Comparison of ENCODE assay signal across 8 mouse cellular contexts in genomic region chr8:84009876-84010275, GRCm38 (mm10). TPM values are rescaled to one million over a fixed set of nuclear protein-coding genes. Genes with fewer than 3 reads are reported as not detected.
A peak's percentile ranks its signal among the peaks of the same experiment; 100 is the strongest.
DNase-seq lines count a peak whose midpoint lies in the region; ATAC-seq and TF ChIP-seq lines count a peak whose summit lies in the region.
"Had no signal": no experiment of that assay in that cellular context is flagged by ENCODE, and none has a peak within 500 bp of the region (broad histone marks: within the 10 kb centered on the region; RNA-seq: fewer than 3 reads in every experiment).

No protein-coding gene starts in this region.

- DNase-seq in WW6 (ENCODE audit: low read depth, low spot score) = peak; percentile 85
- DNase-seq in cerebellum, postnatal 10 days = peak; percentile 94 to 96
- peak; percentile 87 for DNase-seq in gastrocnemius, adult 18-20 months (ENCODE audit: low spot score)
- DNase-seq in intestine, embryonic 14.5 days (ENCODE audit: low spot score) = peak; percentile 96
- DNase-seq in left cerebral cortex, postnatal 10 days (ENCODE audit: extremely low spot score in 1 of 2, low spot score in 2 of 2) = peak; percentile 83 to 86

- H3K4me2 ChIP-seq in intestine, embryonic 14.5 days (ENCODE audit: low read length) = no peak overlapping the region
- H3K4me2 ChIP-seq in midbrain, embryonic 13.5 days (replicated peaks) = no peak overlapping the region
- H3K4me2 ChIP-seq: liver, embryonic 15.5 days had no signal

- no peak for ATAC-seq in intestine, embryonic 14.5 days (replicated peaks; ENCODE audit: low FRiP score, low TSS enrichment, low read depth)
- ATAC-seq in midbrain, embryonic 13.5 days = peak; percentile 32

- intact Hi-C loops in left cerebral cortex, postnatal 10 days (cut with DNase I) = no loop called here

- peak; percentile 94 for TF ChIP-seq CTCF in small intestine, adult 2 months (IDR thresholded peaks at IDR 0.05; ENCODE audit: extremely low read depth, insufficient read length, insufficient replicate concordance, low read depth, low read length)

- no peak overlapping the region for H3K4me3 ChIP-seq in intestine, embryonic 14.5 days (ENCODE audit: low read depth, low read length)
- H3K4me3 ChIP-seq in midbrain, embryonic 13.5 days (replicated peaks) = no peak overlapping the region
- no peak overlapping the region for H3K4me3 ChIP-seq in small intestine, adult 2 months (ENCODE audit: low read depth, low read length)
- H3K4me3 ChIP-seq: liver, embryonic 15.5 days had no signal

- H3K4me1 ChIP-seq in intestine, embryonic 14.5 days (replicated peaks; ENCODE audit: control insufficient read depth, insufficient read depth, low read length) = peaks cover 26% of the 10 kb centered on the region
- H3K4me1 ChIP-seq in midbrain, embryonic 13.5 days (replicated peaks) = peaks cover 31% of the 10 kb centered on the region
- H3K4me1 ChIP-seq in small intestine, adult 2 months (ENCODE audit: control insufficient read depth, insufficient read depth, insufficient read length, low read length) = peaks cover 12% of the 10 kb centered on the region

- no peaks in the 10 kb centered on the region for H3K9me3 ChIP-seq in intestine, embryonic 14.5 days (ENCODE audit: control insufficient read depth, low read length)
- H3K9me3 ChIP-seq in midbrain, embryonic 13.5 days = no peaks in the 10 kb centered on the region
- H3K9me3 ChIP-seq: liver, embryonic 15.5 days had no signal

- no peaks in the 10 kb centered on the region for H3K36me3 ChIP-seq in intestine, embryonic 14.5 days (ENCODE audit: control insufficient read depth, insufficient read depth, low read length)
- no peaks in the 10 kb centered on the region for H3K36me3 ChIP-seq in midbrain, embryonic 13.5 days
- no peaks in the 10 kb centered on the region for H3K36me3 ChIP-seq in small intestine, adult 2 months (ENCODE audit: control insufficient read depth, insufficient read depth, low read length)
- H3K36me3 ChIP-seq: liver, embryonic 15.5 days had no signal

- H3K27ac ChIP-seq in intestine, embryonic 14.5 days (ENCODE audit: low read depth) = no peak overlapping the region
- no peak overlapping the region for H3K27ac ChIP-seq in midbrain, embryonic 13.5 days
- no peak overlapping the region for H3K27ac ChIP-seq in small intestine, adult 2 months (ENCODE audit: insufficient read depth, low read depth, low read length)
- H3K27ac ChIP-seq: liver, embryonic 15.5 days had no signal

- WGBS in intestine, embryonic 14.5 days = 1% methylated on average over 11 of the region's 11 CpGs
- 1% methylated on average over 11 of the region's 11 CpGs for WGBS in midbrain, embryonic 13.5 days
- WGBS in small intestine, adult 2 months = under 1% methylated on average over 11 of the region's 11 CpGs

- TF ChIP-seq POLR2A in small intestine, adult 2 months (IDR thresholded peaks at IDR 0.05; ENCODE audit: low read depth, low read length) = no peak

- peaks cover 36% of the 10 kb centered on the region for H3K27me3 ChIP-seq in intestine, embryonic 14.5 days (replicated peaks; ENCODE audit: control insufficient read depth, insufficient read depth, low read length)
- H3K27me3 ChIP-seq in midbrain, embryonic 13.5 days = peaks cover 45% of the 10 kb centered on the region
- peaks cover 25% of the 10 kb centered on the region for H3K27me3 ChIP-seq in small intestine, adult 2 months (ENCODE audit: control insufficient read depth, insufficient read depth, low read length)

- H3K9ac ChIP-seq in intestine, embryonic 14.5 days (ENCODE audit: low read length) = no peak overlapping the region
- no peak overlapping the region for H3K9ac ChIP-seq in midbrain, embryonic 13.5 days (replicated peaks)
- H3K9ac ChIP-seq: liver, embryonic 15.5 days had no signal

RNA-seq across cellular contexts. Expression of gene 2210011C24Rik, which starts 2.1 kb away (rescaled TPM):
- 1 to 10 TPM; 2.0 to 2.4 TPM for total RNA-seq in gastrocnemius, adult 18-20 months (2021)
- polyA plus RNA-seq in intestine, embryonic 14.5 days (2014; fragmentation: Nextera tagmentation; extraction: Ambion mirVana) = 1.3 and 1.6 TPM in 2 replicates
- total RNA-seq in left cerebral cortex, postnatal 10 days (2021) = under 1 TPM in 1 of 2 experiments, not detected in 1; 0.51 TPM
- polyA plus RNA-seq in midbrain, embryonic 13.5 days (2015; fragmentation: Nextera tagmentation; extraction: Ambion mirVana) = 0.19 TPM in 1 of 2 replicates, not detected in the other
- 9.1 and 13.5 TPM in 2 replicates for polyA plus RNA-seq in small intestine, adult 2 months (2012; rRNA removed)
- polyA plus RNA-seq: liver, embryonic 15.5 days had no signal

RNA-seq across cellular contexts. Expression of gene 1700067K01Rik, which starts 8.6 kb away (rescaled TPM):
- total RNA-seq in gastrocnemius, adult 18-20 months (2021) = not detected
- polyA plus RNA-seq in intestine, embryonic 14.5 days (2014; fragmentation: Nextera tagmentation; extraction: Ambion mirVana) = 0.39 and 0.66 TPM in 2 replicates
- under 1 TPM; 0.34 to 0.65 TPM for total RNA-seq in left cerebral cortex, postnatal 10 days (2021)
- polyA plus RNA-seq in midbrain, embryonic 13.5 days (2015; fragmentation: Nextera tagmentation; extraction: Ambion mirVana) = 0.26 and 0.89 TPM in 2 replicates
- 0.30 and 0.91 TPM in 2 replicates for polyA plus RNA-seq in small intestine, adult 2 months (2012; rRNA removed)

RNA-seq across cellular contexts. Expression of gene Palm3, which starts 11.4 kb away (rescaled TPM):
- total RNA-seq in gastrocnemius, adult 18-20 months (2021) = under 1 TPM; 0.09 to 0.11 TPM
- polyA plus RNA-seq in intestine, embryonic 14.5 days (2014; fragmentation: Nextera tagmentation; extraction: Ambion mirVana) = 5.8 and 7.0 TPM in 2 replicates
- total RNA-seq in left cerebral cortex, postnatal 10 days (2021) = 10 to 100 TPM in 1 of 2 experiments, 1 to 10 TPM in 1; 9.2 to 11.3 TPM
- 2.0 and 3.4 TPM in 2 replicates for polyA plus RNA-seq in midbrain, embryonic 13.5 days (2015; fragmentation: Nextera tagmentation; extraction: Ambion mirVana)
- 0.11 and 0.15 TPM in 2 replicates for polyA plus RNA-seq in small intestine, adult 2 months (2012; rRNA removed)

RNA-seq across cellular contexts. Expression of gene Samd1, which starts 12.4 kb away (rescaled TPM):
- total RNA-seq in gastrocnemius, adult 18-20 months (2021) = 10 to 100 TPM; 12.3 to 16.9 TPM
- polyA plus RNA-seq in intestine, embryonic 14.5 days (2014; fragmentation: Nextera tagmentation; extraction: Ambion mirVana) = 15.4 and 17.6 TPM in 2 replicates
- total RNA-seq in left cerebral cortex, postnatal 10 days (2021) = 10 to 100 TPM; 56.4 to 59.1 TPM
- 7.7 and 8.7 TPM in 2 replicates for polyA plus RNA-seq in midbrain, embryonic 13.5 days (2015; fragmentation: Nextera tagmentation; extraction: Ambion mirVana)
- polyA plus RNA-seq in small intestine, adult 2 months (2012; rRNA removed) = 17.1 and 35.1 TPM in 2 replicates

RNA-seq across cellular contexts. Expression of gene Il27ra, which starts 32.5 kb away (rescaled TPM):
- under 1 TPM; 0.37 to 0.66 TPM for total RNA-seq in gastrocnemius, adult 18-20 months (2021)
- 0.69 and 1.2 TPM in 2 replicates for polyA plus RNA-seq in intestine, embryonic 14.5 days (2014; fragmentation: Nextera tagmentation; extraction: Ambion mirVana)
- 1 to 10 TPM in 1 of 2 experiments, under 1 TPM in 1; 0.86 to 1.0 TPM for total RNA-seq in left cerebral cortex, postnatal 10 days (2021)
- 0.23 and 0.26 TPM in 2 replicates for polyA plus RNA-seq in midbrain, embryonic 13.5 days (2015; fragmentation: Nextera tagmentation; extraction: Ambion mirVana)
- 2.3 and 5.5 TPM in 2 replicates for polyA plus RNA-seq in small intestine, adult 2 months (2012; rRNA removed)
